Mouse (Mus musculus): ENCODE data around the gene Mtf2.

DNA sequence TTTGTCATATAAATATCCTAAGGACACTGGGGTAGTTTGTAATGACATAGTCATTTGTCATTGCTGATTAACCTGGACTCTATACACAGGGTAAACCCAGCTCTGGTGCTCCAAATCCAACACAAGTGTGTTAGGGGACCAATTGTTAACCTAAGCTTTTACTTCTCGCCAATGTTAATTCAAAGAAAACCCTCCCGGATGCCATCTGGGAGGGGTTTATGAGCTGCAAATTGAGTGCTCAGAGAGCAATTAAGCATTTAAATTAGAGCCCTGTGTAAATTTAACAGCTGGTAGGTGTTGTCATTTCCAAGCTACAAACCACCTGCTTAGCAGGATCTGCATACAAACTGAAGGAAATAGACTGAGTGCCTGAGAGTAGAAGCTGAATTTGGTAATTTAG is 30.0 kb upstream of the Mtf2 start:
- TF ChIP-seq CTCF (IDR thresholded peaks at IDR 0.05; ENCODE audit: borderline replicate concordance, insufficient read depth, low read depth, low read length) (no peak), POLR2A (IDR thresholded peaks at IDR 0.05; ENCODE audit: borderline replicate concordance, insufficient read depth, low read length) (no peak)

Measured in cerebellum, adult 2 months (tissue).